Mouse (Mus musculus) right cerebral cortex, adult 18-20 months (tissue): ENCODE measurements at regions not wholly inside any gene's neighbourhood (a gene's known extent, or its start where the extent isn't known, plus 50 kb on each side); places are given as distances from the start of the nearest gene placed in this dataset.

Experiments used
- DNase-seq: peaks from one replicate; pipeline ENCODE4 v3.0.0; 2022; ENCODE audit warnings: mixed read lengths

DNA sequence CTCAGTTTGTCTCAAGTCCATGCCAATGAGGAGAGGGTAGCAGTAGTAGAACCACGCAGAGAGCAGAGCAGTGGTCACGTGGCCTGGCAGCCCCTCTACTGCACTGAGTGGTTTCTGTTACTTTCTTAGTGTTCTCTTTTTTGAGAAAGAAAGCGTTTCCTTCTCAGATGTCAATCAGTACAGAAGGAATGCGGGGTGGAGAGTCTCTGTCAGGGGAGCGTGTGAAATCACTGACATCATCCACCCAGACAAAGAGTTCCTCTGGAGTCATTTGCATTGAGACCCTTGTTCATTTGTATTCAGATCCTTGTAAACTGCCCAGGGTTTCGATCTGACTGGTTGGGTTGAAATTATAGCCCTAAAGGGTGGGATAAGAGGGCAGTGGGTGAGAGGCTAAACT lies 85.8 kb upstream of the Nckap5 start:
- DNase-seq = no peak

GRCm38 (mm10) chr1:126911277-126912060 lies 80.9 kb upstream of the Nckap5 start:
- no peak for DNase-seq

DNA sequence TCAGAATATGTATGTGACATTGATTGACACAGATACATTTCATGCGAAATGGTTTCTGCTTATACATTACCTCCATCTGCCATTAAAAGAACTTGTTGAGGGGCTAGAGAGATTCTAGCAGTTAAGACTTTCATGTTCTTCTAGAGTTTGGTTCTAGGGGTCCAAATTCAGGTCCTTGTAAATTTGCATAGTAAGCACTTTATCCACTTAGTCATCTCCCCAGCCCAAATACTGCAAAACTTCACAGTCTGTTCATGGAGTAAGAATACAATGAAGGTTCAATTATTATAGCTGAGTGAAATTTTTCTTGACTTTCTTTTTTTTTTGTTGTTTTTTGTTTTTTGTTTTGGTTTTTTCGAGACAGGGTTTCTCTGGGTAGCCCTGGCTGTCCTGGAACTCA lies 76.8 kb upstream of the Nckap5 start:
- DNase-seq = no peak

DNA sequence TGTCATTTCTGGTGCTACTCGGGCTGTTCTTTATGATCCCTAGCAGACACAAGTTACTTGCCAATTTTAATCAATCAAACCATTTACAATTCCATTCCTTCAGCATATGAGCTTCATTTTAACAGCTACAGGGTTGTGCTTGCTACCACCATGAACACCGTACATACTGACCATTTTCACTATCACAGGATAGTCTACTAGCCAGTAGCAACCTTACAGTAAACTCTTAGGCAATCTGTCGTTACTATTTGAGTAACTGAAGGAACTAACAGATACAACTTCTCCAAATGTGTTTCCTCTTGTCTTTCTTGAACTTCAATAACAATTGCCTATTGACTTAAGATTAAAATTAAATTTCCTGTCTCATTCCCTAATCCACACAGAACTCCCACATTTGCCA lies 67.9 kb upstream of the Nckap5 start:
- DNase-seq = no peak

GRCm38 (mm10) chr1:126896895-126897294 lies 66.3 kb upstream of the Nckap5 start:
- DNase-seq = no peak

GRCm38 (mm10) chr1:126880801-126881200 lies 50.2 kb upstream of the Nckap5 start:
- DNase-seq = no peak
